Mouse (Mus musculus): ENCODE measurements at regions not wholly inside any gene's neighbourhood (a gene's known extent, or its start where the extent isn't known, plus 50 kb on each side); places are given as distances from the start of the nearest gene placed in this dataset.

GRCm38 (mm10) chr7:90059629-90060301 lies 70.2 kb upstream of the Picalm start:
- peak; percentile 38 for DNase-seq

GRCm38 (mm10) chr7:90060343-90061175 lies 69.5 kb upstream of the Picalm start:
- no peak for DNase-seq

- no peak for DNase-seq
Observed at GRCm38 (mm10) chr7:90061701-90062100, 68.3 kb upstream of the Picalm start.

- no peak for DNase-seq
Observed at GRCm38 (mm10) chr7:90062874-90063273, 67.1 kb upstream of the Picalm start.

- DNase-seq = no peak
Observed at GRCm38 (mm10) chr7:90064198-90064597, 65.8 kb upstream of the Picalm start.

GRCm38 (mm10) chr7:90065269-90065955 lies 64.6 kb upstream of the Picalm start:
- DNase-seq = no peak

GRCm38 (mm10) chr7:90066275-90066674 lies 63.7 kb upstream of the Picalm start:
- no peak for DNase-seq

GRCm38 (mm10) chr7:90067961-90068665 lies 61.9 kb upstream of the Picalm start:
- no peak for DNase-seq

- peak; percentile 10 for DNase-seq
Observed at GRCm38 (mm10) chr7:90070267-90070666, 59.7 kb upstream of the Picalm start.

- no peak for DNase-seq
Observed at GRCm38 (mm10) chr7:90073865-90074264, 56.1 kb upstream of the Picalm start.

GRCm38 (mm10) chr7:90074592-90074991 lies 55.4 kb upstream of the Picalm start:
- peak; percentile 25 for DNase-seq

- no peak for DNase-seq
Observed at GRCm38 (mm10) chr7:90077565-90077964, 52.4 kb upstream of the Picalm start.

- DNase-seq = no peak
Observed at GRCm38 (mm10) chr7:90080083-90080772, 49.8 kb upstream of the Picalm start.

Data from right cerebral cortex, postnatal 25 days (tissue).